Mouse (Mus musculus): ENCODE data around the gene Hspa12a. TPM values are rescaled to one million over a fixed set of nuclear protein-coding genes. Genes with fewer than 3 reads are reported as not detected.

Gene Hspa12a
- total and polyA plus RNA-seq, 3 experiments, result 1.3 TPM; not detected in 2

- ATAC-seq (ENCODE audit: extremely low read depth, insufficient number of reproducible peaks, low FRiP score, poor library complexity, severe bottlenecking), result no peak
- Histone ChIP-seq H3K27me3 (ENCODE audit: insufficient read depth, low read length) (no peaks in the 10 kb centered on the region), H3K4me1 (ENCODE audit: insufficient read depth, low read depth, low read length) (no peaks in the 10 kb centered on the region), H3K4me3 (ENCODE audit: low read depth, low read length) (no peak overlapping the region), H3K9me3 (replicated peaks) (peaks cover 32% of the 10 kb centered on the region), H3K36me3 (replicated peaks) (no peaks in the 10 kb centered on the region)
- no peak for TF ChIP-seq POLR2AphosphoS5 (IDR thresholded peaks at IDR 0.05; ENCODE audit: insufficient replicate concordance, low read depth, low read length)
- no peak for TF ChIP-seq TAL1 (conservative IDR thresholded peaks at IDR 0.05; ENCODE audit: low read depth, low read length)
- TF ChIP-seq CTCF (IDR thresholded peaks at IDR 0.05; ENCODE audit: low read depth, low read length), result no peak
- no peak for TF ChIP-seq GATA1 (IDR thresholded peaks at IDR 0.05; ENCODE audit: borderline replicate concordance, low read length)
- TF ChIP-seq GATA2 (IDR thresholded peaks at IDR 0.05; ENCODE audit: borderline replicate concordance, low read depth, low read length), result no peak
- no peak for DNase-seq (ENCODE audit: low spot score)
Observed at GRCm38 (mm10) chr19:58815179-58815922, 128.1 kb downstream of the Hspa12a start.

GRCm38 (mm10) chr19:58810536-58810935 lies 132.9 kb downstream of the Hspa12a start:
- Histone ChIP-seq H3K4me1 (ENCODE audit: insufficient read depth, low read depth, low read length) (no peaks in the 10 kb centered on the region), H3K27me3 (ENCODE audit: insufficient read depth, low read length) (no peaks in the 10 kb centered on the region), H3K36me3 (replicated peaks) (no peaks in the 10 kb centered on the region), H3K4me3 (ENCODE audit: low read depth, low read length) (no peak overlapping the region), H3K9me3 (replicated peaks) (peaks cover 34% of the 10 kb centered on the region)
- TF ChIP-seq GATA2 (IDR thresholded peaks at IDR 0.05; ENCODE audit: borderline replicate concordance, low read depth, low read length) (no peak), POLR2AphosphoS5 (IDR thresholded peaks at IDR 0.05; ENCODE audit: insufficient replicate concordance, low read depth, low read length) (no peak), TAL1 (conservative IDR thresholded peaks at IDR 0.05; ENCODE audit: low read depth, low read length) (no peak), CTCF (IDR thresholded peaks at IDR 0.05; ENCODE audit: low read depth, low read length) (no peak), GATA1 (IDR thresholded peaks at IDR 0.05; ENCODE audit: borderline replicate concordance, low read length) (no peak)
- DNase-seq (ENCODE audit: low spot score) (no peak), ATAC-seq (ENCODE audit: extremely low read depth, insufficient number of reproducible peaks, low FRiP score, poor library complexity, severe bottlenecking) (no peak)

GRCm38 (mm10) chr19:58808864-58809263 lies 134.6 kb downstream of the Hspa12a start:
- DNase-seq (ENCODE audit: low spot score), result no peak
- TF ChIP-seq POLR2AphosphoS5 (IDR thresholded peaks at IDR 0.05; ENCODE audit: insufficient replicate concordance, low read depth, low read length) (no peak), TAL1 (conservative IDR thresholded peaks at IDR 0.05; ENCODE audit: low read depth, low read length) (no peak), CTCF (IDR thresholded peaks at IDR 0.05; ENCODE audit: low read depth, low read length) (no peak), GATA2 (IDR thresholded peaks at IDR 0.05; ENCODE audit: borderline replicate concordance, low read depth, low read length) (no peak), GATA1 (IDR thresholded peaks at IDR 0.05; ENCODE audit: borderline replicate concordance, low read length) (no peak)
- no peak for ATAC-seq (ENCODE audit: extremely low read depth, insufficient number of reproducible peaks, low FRiP score, poor library complexity, severe bottlenecking)
- no peaks in the 10 kb centered on the region for H3K4me1 ChIP-seq (ENCODE audit: insufficient read depth, low read depth, low read length)
- H3K36me3 ChIP-seq (replicated peaks), result no peaks in the 10 kb centered on the region
- peaks cover 32% of the 10 kb centered on the region for H3K9me3 ChIP-seq (replicated peaks)
- H3K27me3 ChIP-seq (ENCODE audit: insufficient read depth, low read length), result no peaks in the 10 kb centered on the region
- no peak overlapping the region for H3K4me3 ChIP-seq (ENCODE audit: low read depth, low read length)

GRCm38 (mm10) chr19:58806364-58806763 lies 137.1 kb downstream of the Hspa12a start:
- H3K27me3 ChIP-seq (ENCODE audit: insufficient read depth, low read length), result no peaks in the 10 kb centered on the region
- DNase-seq (ENCODE audit: low spot score) (no peak), ATAC-seq (ENCODE audit: extremely low read depth, insufficient number of reproducible peaks, low FRiP score, poor library complexity, severe bottlenecking) (no peak)
- H3K9me3 ChIP-seq (replicated peaks), result peaks cover 25% of the 10 kb centered on the region
- TF ChIP-seq GATA2 (IDR thresholded peaks at IDR 0.05; ENCODE audit: borderline replicate concordance, low read depth, low read length) (no peak), CTCF (IDR thresholded peaks at IDR 0.05; ENCODE audit: low read depth, low read length) (peak; percentile 4; the same call in 1 of the 2 replicates), GATA1 (IDR thresholded peaks at IDR 0.05; ENCODE audit: borderline replicate concordance, low read length) (no peak), TAL1 (conservative IDR thresholded peaks at IDR 0.05; ENCODE audit: low read depth, low read length) (no peak)
- H3K4me3 ChIP-seq (ENCODE audit: low read depth, low read length), result no peak overlapping the region
- H3K4me1 ChIP-seq (ENCODE audit: insufficient read depth, low read depth, low read length), result no peaks in the 10 kb centered on the region
- H3K36me3 ChIP-seq (replicated peaks), result no peaks in the 10 kb centered on the region

GRCm38 (mm10) chr19:58805191-58805779 lies 138.2 kb downstream of the Hspa12a start:
- H3K4me3 ChIP-seq (ENCODE audit: low read depth, low read length), result no peak overlapping the region
- TF ChIP-seq GATA2 (IDR thresholded peaks at IDR 0.05; ENCODE audit: borderline replicate concordance, low read depth, low read length), result no peak
- TF ChIP-seq GATA1 (IDR thresholded peaks at IDR 0.05; ENCODE audit: borderline replicate concordance, low read length), result no peak
- TF ChIP-seq CTCF (IDR thresholded peaks at IDR 0.05; ENCODE audit: low read depth, low read length), result no peak
- no peak for TF ChIP-seq POLR2AphosphoS5 (IDR thresholded peaks at IDR 0.05; ENCODE audit: insufficient replicate concordance, low read depth, low read length)
- TF ChIP-seq TAL1 (conservative IDR thresholded peaks at IDR 0.05; ENCODE audit: low read depth, low read length), result no peak
- peaks cover 29% of the 10 kb centered on the region for H3K9me3 ChIP-seq (replicated peaks)
- H3K36me3 ChIP-seq (replicated peaks), result no peaks in the 10 kb centered on the region
- no peaks in the 10 kb centered on the region for H3K27me3 ChIP-seq (ENCODE audit: insufficient read depth, low read length)
- ATAC-seq (ENCODE audit: extremely low read depth, insufficient number of reproducible peaks, low FRiP score, poor library complexity, severe bottlenecking) (no peak), DNase-seq (ENCODE audit: low spot score) (no peak)
- H3K4me1 ChIP-seq (ENCODE audit: insufficient read depth, low read depth, low read length), result no peaks in the 10 kb centered on the region

- DNase-seq (ENCODE audit: low spot score), result no peak
- no peaks in the 10 kb centered on the region for H3K4me1 ChIP-seq (ENCODE audit: insufficient read depth, low read depth, low read length)
- H3K27me3 ChIP-seq (ENCODE audit: insufficient read depth, low read length), result no peaks in the 10 kb centered on the region
- H3K4me3 ChIP-seq (ENCODE audit: low read depth, low read length), result no peak overlapping the region
- TF ChIP-seq CTCF (IDR thresholded peaks at IDR 0.05; ENCODE audit: low read depth, low read length) (no peak), TAL1 (conservative IDR thresholded peaks at IDR 0.05; ENCODE audit: low read depth, low read length) (no peak), GATA1 (IDR thresholded peaks at IDR 0.05; ENCODE audit: borderline replicate concordance, low read length) (no peak), GATA2 (IDR thresholded peaks at IDR 0.05; ENCODE audit: borderline replicate concordance, low read depth, low read length) (no peak), POLR2AphosphoS5 (IDR thresholded peaks at IDR 0.05; ENCODE audit: insufficient replicate concordance, low read depth, low read length) (no peak)
- no peaks in the 10 kb centered on the region for H3K36me3 ChIP-seq (replicated peaks)
- H3K9me3 ChIP-seq (replicated peaks), result peaks cover 25% of the 10 kb centered on the region
- ATAC-seq (ENCODE audit: extremely low read depth, insufficient number of reproducible peaks, low FRiP score, poor library complexity, severe bottlenecking), result no peak
Observed at GRCm38 (mm10) chr19:58795114-58795669, 148.3 kb downstream of the Hspa12a start.

Measured in G1E (cell line).